Mouse (Mus musculus) lung, postnatal 10 days (tissue): ENCODE data around the gene Map1s.

Experiments
- DNase-seq: peaks from one replicate; pipeline ENCODE4 v3.0.0; 2021

The Map1s gene

DNA sequence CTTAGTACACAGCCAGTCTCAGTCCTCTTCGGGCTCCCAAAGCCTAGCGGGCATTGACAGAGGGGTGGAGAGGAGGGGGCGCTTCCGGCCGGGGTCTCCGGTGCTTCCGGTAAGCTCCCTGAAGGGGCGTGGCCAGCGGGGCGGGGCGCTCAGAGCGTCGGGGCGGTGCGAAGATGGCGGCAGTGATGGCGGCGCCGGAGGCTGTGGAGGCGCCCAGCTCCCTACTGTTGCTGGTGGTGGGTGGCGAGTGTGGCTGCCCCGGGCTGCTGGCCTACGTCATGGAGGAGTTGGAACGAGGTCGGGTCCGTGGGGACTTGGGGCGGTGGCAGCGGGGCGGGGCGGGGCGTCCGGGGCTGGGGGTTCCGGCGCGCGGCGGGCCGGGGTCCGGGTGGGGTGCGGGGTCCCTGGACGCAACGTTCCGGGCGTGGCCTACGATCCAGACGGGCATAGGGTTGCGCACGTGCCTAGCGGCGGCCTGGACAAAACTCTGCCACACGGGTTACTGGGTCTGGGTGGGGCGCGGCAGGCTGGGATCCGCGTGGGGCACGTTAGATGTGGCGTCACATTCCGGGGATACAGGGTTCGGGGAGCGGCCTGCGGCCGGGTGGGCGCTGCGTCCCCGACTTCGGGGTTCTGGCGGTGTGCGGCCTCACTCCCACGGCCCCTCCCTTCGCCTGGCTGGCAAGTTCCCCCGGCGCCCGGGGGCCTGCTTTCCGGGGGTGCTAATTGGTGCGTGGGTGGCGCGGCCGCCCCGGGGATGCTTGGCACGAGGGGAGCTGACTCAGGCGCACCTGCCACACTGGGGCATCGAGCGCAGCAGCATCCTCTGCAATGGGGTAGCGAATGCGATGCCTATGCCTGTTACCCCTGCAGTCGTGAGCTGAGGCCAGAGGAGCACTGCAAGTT, at the start of gene Map1s:
Map1s (plus strand) TSS at position 102 of the 906 bp plus-strand sequence.
- peak; percentile 85 for DNase-seq

DNA sequence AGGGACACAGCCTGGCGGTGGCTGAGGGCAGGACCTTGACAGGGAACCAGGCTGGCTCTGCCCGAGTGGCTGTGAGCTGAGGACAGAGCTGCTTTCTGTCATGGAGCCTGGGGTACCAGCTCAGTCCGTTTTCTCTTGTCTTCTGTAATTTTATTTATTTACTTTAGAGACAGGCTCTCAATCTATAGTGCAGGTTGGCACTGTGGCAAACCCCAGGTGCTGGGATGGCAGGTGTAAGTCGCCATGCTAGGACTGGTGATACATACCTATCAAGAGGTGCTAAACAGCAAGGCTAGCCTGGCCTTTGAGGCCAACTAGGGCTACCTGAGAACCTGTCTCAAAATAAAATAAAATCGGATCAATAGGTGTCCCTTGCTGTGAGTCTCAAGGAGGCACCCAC, 49.7 kb upstream of the Map1s start:
- DNase-seq = no peak

DNA sequence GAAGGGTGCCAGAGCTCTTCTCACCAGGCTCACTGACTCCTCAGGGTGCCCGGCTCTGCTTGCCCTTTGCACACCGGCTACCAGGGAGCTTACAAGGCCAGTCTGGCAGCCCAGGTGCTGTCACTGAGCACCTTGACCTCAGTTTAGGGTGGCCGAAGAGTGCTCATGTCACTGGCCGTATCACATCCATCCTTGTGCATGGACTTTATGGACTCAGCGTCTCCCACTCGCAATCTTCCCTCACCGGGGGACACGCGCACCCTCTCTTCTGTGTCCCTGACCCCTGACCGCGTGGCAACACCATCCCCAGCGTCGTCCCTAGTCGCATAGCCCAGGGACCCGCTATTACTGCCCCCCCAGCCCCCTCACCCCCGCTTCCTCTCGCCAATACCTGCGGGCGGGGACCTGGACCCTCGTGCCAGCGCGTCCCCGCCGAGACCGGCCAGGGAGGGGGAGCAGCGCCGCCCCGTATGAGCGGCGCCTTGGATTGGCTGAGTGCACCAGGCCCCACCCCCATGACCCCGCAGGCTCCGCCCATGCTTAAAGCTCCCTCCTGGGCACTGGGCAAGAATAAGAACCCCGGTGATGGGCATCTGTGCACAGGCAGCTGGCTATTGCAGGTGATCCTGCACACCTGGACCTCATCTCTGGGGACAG, 49.1 kb upstream of the Map1s start:
- peak; percentile 81 for DNase-seq

DNA sequence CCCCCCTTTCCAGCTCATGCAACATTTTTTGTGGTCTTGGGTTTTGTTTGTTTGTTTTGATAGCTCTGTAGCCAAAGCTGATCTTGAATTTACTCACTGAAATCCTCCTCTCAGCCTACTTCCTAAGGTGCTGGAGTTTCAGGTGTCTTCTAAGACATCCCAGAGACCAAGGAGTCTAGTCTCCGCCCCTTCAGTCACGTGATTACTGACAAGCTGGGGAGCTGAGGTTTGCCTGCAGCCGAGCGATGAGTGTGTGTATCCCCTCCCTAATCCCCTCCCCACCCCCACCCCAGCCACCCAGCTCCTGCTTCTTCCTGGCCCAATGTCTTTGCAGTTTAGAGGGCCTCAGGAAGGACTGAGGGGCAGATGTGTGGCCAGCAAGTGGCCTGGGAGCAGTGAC, 48.2 kb upstream of the Map1s start:
- no peak for DNase-seq

DNA sequence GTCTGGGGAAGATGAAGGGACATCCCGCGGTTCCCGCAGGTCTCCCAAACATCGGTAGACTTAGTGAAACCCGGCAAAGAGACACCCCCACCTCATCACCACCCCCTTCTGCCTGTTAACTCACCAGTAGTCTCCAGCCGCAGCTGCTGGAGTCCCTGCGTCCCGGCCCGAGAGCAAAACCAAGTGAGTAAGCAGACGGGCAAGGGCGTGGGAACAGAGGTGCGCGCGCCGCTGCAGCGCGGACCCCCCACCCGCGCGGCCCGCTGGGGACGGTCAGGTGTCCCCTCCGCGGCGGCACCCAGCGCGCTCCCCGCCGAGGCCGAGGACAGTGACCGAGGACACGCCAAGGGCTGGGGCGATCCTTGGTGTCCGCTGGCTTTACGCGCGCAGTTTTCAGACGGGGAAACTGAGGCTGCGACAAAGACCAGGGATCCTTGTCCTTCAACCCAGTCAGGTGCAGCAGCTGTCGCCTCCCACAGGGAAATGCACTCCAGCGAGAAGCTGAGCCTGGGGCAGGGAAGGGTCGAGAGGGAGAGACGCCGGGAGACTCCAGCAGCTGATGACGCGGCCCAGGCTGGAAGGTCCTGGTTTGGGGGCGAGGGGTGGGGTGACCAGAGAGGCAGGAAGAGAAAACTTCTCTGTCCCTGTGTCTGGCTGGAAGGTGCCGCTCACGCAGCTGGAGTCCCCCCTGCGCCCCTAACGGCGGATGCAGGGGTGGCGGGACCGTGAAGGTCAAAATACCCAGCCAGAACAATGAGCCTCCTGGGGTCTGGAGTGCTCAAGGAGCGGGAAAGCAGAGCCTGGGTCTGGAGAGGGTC, 42.7 kb upstream of the Map1s start, which contains the start of gene Kcnn1:
Kcnn1 (minus strand) TSS at position 435 of the 818 bp plus-strand sequence.
- peak; percentile 38 for DNase-seq

DNA sequence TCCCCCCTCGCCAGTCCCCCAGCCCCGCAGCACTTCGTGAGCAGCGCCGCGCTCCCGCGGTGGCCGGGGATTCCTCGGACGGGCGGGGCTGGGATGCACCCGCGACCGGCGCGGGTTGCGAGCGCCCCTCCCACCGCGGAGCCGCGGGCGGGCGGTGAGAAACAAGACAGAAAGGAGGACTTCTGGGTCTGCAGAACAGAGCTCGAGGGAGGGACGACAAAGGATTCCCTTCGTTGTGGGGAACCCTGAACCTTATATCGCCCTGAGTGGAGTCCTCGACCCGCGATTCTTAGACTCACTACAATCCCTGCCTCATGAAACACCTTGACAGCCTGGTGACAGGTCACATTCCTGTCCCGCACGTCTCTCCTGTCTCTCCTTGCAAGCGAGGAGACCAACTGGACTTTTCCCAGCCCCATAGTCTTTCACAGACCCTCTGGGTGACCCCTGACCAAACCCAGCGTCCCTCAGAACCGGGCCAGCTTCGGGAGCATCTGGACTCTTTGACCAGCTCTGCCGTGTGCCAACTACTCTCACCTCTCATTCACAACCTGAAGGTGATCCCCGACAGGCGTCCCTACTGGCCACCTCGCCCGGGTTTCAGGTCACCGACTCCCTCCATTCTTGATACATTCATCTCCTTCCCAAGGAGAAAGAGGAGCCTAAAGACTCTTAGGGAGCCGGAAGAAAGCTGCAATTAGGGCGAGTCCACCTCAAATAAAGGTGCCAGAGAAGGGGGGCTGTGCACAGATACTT, 41.6 kb upstream of the Map1s start:
- no peak for DNase-seq

DNA sequence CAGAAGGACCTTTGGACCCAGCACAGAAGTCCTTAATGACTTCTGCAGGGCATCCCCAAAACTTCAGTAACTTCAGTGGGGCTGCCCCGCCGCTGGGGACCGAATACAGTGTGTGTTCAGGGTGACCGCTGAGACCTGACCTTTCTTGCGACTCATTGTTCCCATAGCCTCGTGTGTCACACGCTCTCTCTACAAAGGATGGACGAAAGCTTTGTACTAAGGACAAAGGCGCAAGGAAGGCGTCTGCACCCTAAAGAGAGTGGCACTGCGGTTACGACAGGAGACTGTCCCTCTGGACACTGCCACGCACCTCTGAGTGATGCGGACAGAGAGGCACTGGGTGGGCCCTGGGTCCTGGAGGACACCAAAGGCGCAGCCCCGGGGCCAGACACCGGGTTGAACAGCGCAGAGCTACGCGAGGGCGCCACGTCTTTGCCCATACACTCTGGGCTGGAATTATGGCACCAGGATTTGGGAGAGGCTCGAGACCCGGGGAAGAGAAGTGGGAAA, 41.0 kb upstream of the Map1s start:
- no peak for DNase-seq

DNA sequence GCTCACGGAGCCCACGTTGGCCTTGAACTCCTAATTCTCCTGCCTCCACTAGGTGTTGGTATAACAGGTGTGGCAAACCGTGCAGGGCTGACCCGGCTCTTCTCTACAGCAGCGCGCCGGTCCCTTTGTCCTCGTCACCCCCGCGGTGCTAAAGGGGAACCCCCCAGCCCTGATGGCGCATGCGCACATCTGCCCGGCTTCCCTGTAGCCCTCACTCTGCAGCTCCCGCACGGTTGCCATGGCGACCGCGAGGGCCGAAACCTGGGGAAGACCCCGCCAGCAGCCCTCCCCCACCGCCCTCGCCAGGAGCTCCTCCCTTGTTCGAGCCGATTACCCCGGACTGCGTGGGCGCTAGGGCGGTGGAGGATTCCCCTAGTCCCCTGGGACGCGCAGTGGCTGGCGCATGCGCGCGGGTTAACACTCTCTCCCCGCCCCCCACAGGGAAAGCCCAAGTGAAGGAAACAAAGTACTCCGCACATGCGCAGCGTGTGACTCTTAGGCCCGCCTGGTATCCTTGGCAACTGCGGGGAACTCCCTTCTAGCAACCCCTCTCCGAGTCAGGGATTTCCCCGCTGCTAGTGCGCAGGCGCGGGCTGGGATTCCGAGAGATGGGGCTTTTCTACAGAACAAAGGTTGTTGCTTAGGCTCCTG, 40.3 kb upstream of the Map1s start:
- peak; percentile 100 for DNase-seq

DNA sequence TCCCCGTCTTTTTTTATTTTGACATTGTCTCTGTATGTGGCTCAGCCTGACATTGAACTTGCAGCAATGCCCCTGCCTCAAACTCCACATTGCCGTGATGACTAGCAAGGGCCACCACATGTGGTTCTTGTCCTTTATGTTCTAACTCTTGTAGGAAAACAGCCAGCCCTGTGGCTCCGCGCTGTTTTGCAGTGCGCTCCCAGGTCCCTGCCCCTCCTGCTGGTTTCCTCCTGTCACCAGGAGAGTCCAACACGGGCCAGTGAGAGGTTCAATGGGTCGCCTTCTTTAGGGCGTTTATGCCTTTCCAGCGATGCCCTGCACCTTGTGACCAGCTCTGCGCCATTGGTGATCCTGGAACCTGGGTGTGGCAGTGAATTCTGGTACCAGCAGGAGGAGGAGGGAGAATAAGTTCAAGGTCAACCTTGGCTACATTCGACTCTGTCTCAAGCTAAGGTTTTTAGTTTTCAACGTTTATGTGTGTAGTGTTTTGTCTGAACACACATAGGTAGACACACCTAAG, 39.7 kb upstream of the Map1s start:
- DNase-seq = no peak

DNA sequence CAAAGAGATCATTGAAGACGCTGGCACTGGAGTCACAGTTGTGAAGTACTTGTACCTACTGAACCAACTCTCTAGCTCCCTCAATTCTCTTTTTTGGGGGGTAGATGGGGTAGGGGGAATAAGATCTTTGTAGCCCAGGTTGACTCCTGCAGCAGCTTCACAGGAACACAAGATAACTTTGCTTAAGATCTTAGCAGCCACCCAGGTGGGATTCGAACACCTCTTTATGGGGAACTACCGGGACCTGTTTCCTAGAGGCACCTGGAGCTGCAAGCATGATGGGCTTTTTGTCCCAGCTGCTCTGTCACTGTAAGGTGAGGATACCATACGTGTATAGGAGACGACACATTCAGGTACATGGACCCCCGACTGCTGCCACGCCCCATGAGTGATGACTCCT, 39.2 kb upstream of the Map1s start:
- no peak for DNase-seq

DNA sequence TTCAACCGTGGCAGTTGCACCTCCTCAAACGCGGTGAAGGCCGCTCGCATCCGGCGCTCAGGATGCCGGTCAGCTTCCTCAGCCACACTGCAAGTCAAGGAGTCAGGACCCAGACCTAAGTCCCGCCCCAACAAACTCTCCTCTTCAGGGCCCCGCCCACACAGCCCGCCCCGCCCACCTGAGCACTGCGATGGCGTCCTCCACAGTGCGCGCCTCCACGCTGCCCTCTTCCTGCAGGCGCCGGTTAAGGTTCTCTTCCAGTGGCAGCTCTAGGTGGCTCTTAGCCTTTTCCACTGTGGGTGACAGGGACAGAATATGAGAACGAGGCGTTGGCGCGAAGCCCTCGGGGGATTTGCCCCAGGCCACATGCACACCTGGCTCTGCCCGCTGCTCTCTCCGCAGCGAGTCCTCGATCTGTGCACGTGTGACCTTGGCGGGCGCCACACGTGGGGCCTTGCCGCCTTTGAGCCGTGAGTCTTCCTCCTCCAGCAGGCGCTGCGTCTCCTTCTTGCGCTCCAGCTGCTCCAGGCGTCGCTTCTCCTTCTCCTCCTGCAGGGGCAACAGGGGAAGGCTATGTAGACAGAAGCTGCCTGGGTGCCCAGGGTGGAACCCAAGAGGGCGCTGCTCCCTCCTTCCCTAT, 37.1 kb upstream of the Map1s start:
- peak; percentile 73 for DNase-seq

DNA sequence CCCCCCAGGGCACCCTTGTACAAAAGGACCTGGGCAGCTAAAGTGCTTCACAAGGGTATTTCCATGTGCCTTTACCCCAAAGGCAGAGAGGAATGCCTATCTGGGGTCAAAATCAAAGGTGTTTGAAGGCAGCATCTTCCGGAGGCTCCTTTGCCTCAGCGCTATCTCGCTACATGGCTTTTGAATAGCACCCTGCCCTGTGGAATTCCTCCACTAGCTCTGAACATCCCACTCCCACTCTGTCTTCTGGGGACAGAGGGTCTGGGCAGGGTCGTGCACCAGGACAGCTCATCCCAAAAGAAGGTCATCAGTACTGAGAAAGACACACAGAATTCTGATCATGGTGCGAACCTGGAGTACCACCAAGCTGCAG, 36.5 kb upstream of the Map1s start:
- DNase-seq = no peak

DNA sequence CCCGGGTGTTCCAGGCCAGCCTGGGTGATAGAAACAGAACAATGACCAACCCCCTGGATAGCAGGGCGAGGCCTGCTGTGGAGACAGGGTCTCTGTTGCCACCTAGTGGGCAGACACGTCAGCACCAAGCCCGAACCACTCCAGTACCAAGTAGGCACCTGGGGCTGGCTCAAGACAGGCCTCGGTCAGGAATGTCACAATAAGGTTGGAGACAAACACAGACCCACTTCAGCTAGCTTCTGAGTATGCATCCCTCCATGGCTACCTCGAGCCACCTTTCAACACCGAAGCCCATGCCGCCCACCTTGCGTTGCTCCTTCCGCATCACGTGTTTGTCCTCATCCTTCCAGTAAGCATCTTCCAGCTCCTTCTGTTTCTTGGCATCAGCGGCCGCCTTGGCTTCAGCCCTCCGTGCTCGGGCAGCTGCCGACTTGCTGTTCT, 36.1 kb upstream of the Map1s start:
- peak; percentile 89 for DNase-seq

DNA sequence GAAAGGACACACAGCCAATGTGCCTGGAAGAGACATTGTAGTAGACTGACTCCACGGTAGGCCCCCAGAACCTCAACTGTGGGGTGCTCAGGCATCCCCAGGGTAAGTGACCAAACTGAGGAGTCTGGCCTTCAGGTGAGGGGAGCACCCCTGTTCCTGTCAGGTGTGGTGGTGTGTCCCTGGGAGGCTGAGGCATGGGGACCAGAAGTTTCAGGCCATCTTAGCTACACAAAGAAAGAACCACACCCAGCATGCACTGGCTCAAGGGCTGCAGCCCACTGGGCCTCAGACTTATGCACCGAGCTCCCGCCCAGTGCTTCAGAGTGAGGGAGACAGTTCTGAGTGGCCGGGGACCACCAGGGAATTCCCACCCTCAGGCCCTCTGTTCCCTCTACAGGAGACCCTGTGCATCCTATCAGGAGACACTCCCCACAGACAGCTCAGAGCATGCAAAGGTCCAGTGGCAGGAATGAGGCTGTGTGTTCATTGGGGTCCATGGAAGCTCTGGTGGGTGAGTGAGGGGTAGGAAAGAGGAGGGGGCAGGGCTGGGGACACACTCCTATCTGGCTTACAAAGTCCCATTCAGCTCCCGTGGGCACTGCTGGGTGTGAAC, 34.4 kb upstream of the Map1s start:
- DNase-seq = no peak

DNA sequence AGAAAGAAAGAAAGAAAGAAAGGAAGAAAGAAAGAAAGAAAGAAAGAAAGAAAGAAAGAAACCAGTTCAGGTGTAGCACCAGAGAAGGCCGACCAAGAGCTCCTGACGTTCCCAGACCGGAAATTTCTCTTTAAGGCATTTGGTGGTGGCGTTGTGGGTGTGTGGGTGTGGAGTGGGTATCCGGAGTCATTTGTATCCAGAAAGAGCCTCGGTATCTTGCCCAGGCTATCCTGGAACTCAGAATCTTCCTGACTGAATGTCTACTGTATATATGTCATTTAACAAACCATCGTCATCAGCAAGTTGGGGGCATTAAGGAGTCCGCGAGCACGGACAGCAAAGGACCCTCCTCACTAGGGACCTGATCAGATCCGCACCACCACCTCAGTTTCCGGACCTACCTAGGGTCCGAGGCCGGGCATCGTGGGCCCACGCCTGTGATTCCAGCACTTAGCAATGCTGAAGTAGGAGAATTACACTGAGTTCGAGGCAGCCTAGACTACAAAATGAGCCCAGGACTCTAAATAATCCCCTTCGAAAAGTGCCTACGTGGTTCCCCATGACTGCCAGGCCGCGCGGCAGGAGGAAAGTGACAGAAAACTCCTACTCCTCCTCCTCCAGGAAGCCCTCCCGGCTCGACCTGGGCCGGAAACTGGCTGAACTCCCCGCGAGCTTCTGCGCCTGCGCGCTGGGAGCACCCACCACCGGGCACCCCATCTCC, 32.9 kb upstream of the Map1s start:
- DNase-seq = no peak

DNA sequence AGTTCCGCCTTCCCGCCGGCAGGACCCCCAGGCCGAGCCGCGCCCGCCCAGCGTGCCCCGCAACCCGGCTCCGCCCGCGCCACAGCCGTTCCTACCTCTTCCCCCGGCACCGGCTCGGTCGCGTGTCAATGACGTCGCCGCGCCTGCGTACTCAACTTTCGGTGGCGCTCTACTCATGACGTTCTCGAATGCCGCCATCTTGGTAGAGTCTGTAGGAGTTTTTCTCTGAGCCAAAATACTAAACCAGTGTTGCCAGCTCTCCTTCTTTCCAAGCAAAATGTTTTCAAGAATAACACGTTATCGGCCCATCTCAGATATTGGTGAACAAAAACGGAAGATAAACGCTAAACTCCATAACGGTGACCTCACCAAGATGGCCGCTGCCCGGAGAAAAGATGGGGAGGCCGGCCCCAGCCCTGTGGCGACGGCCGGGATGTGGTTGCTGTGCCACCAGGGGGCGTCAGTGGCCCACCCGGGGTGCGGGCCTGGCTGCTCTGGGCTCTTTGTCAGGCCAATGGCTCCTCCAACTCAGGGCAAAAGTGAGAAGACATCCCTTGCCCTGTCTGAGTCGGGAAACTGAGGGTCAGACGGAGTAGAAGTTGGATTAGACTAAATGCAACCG, 32.3 kb upstream of the Map1s start, which contains the start of gene Ccdc124:
Ccdc124 (minus strand) TSS at position 572 of the 622 bp plus-strand sequence.
- peak; percentile 96 for DNase-seq

DNA sequence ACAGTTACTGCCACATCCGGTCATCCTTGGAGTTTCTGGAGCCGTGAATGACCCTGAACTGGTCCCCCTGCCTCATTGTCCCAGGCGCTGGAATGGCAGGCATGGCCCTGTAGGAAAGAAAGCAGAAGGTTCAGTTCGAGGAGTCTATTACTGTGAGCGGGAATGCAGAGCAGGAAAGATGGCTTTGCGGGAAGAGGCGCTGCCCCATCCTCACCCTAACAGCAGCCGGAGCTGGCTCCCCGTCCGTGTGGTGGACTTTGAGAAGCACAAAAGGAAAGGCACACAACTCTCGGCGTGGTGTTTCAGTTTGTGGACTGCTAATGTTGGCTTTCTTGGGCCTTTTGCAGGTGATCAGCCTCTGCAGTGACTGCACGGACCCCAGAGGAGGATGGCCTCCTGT, 31.3 kb upstream of the Map1s start:
- no peak for DNase-seq

DNA sequence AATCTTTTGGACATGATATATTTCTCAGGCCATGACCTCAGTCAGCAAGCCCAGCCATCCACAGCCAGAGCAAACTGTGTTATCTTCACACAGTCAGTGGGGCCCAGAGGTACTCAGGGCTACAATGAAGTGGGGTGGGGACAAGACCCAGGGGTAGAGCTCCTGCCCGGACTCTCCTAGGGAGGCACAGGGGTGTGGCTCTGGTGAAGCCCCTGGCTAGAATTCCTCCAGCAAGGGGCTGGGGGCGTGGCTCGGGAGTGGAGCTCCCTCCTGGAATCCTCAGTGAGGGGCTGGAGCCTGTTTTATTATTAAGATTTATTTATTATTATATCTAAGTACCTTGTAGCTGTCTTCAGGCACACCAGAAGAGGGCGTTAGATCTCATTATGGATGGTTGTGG, 29.4 kb upstream of the Map1s start:
- no peak for DNase-seq

DNA sequence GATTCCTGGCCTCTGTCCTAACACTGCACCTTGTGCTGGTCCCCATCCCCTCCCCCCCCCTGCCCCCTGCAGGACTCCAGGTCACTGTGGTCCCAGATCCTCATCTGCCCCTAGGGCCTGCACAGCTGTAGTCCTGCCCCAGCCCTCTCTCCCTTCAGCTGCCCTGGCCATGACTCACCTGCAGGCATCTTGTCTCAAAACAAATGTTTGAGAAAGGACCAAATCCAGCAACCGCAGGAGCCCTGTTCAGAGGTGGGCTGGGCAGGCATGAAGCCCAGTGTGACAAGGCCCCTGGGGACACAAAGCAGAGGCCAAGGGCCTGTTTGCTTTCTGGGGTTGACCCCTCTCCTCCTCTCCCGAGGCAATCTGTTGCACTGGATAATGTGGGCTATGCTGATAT, 27.6 kb upstream of the Map1s start:
- no peak for DNase-seq
